Mouse (Mus musculus): ENCODE results near the gene Kcne4. TPM values are rescaled to one million over a fixed set of nuclear protein-coding genes. Genes with fewer than 3 reads are reported as not detected.

The Kcne4 gene
- total and polyA plus RNA-seq, 2 experiments from 2014 or later, result 3.5 to 3.9 TPM

DNA sequence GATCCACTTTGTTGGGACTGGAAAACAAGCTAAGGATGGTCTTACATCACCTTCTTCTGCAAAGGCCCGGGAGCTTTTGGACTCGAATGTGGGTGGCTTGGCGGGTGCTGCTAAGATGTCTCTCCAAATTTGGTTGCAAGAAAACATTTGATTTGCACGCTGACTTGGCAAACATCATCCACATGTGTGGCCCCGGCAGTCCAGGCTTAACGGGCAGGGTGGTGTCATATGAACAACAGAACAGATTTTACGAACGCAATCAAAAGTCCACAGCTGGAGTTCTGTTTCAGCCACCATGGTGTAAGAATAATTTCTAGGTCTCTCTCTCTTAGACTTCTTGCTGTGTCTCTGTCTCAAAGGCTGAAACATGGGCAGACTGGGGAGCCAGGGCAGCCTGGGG lies 3.6 kb downstream of the Kcne4 start:
- 71% methylated on average over 8 of the region's 8 CpGs for WGBS
- H3K4me2 ChIP-seq (ENCODE audit: low read depth, low read length), result 0 out of 2 replicates have a peak overlapping the region, but pooled peaks have one; percentile 3
- peak overlapping the region; percentile 36 for H3K27ac ChIP-seq (ENCODE audit: low read depth)

DNA sequence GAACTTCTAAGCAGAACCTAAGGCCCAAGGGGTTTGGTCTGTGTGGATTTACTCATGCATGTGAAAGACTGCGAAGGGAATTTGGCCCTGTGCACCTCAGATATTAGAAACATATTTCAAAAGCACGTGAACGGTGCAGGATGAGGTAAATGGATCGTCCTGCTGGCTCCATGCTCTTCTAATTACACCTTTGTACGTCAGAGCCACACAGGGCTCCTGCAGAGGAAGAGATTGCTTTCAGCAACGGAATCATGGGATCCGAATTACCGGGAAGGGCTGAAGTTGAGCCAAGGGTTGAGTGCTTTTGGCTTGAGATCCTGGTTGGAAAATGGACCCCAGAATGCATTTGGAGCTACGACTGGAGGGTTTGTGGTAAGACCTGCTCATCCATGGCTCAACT lies 4.6 kb downstream of the Kcne4 start:
- H3K4me3 ChIP-seq (ENCODE audit: low read depth, low read length), result no peak overlapping the region
- TF ChIP-seq EP300 (IDR thresholded peaks at IDR 0.05; ENCODE audit: low read depth), result no peak
- no peak for TF ChIP-seq CTCF (IDR thresholded peaks at IDR 0.05; ENCODE audit: low read depth)
- no peak for ATAC-seq (ENCODE audit: insufficient read depth, low read depth)
- H3K4me2 ChIP-seq (ENCODE audit: low read depth, low read length), result no peak overlapping the region
- no peaks in the 10 kb centered on the region for H3K9me3 ChIP-seq (replicated peaks; ENCODE audit: control insufficient read depth, low read length)
- peak overlapping the region; percentile 1; the same call in 1 of the 2 replicates for H3K27ac ChIP-seq (ENCODE audit: low read depth)
- H3K4me1 ChIP-seq (ENCODE audit: control insufficient read depth, insufficient read depth), result peaks cover 22% of the 10 kb centered on the region
- no peaks in the 10 kb centered on the region for H3K36me3 ChIP-seq (replicated peaks; ENCODE audit: control insufficient read depth, insufficient read depth, low read length)
- WGBS, result 53% methylated on average over 9 of the region's 9 CpGs
- no peaks in the 10 kb centered on the region for H3K27me3 ChIP-seq (ENCODE audit: control insufficient read depth, insufficient read depth, low read length)
- no peak overlapping the region for H3K9ac ChIP-seq (replicated peaks; ENCODE audit: low read depth, low read length)
- peak; percentile 38 for DNase-seq (ENCODE audit: low spot score)

More for the DNA sequence above, 3.6 kb downstream of the Kcne4 start:
- Histone ChIP-seq H3K9ac (replicated peaks; ENCODE audit: low read depth, low read length) (no peak overlapping the region), H3K4me3 (ENCODE audit: low read depth, low read length) (no peak overlapping the region), H3K36me3 (replicated peaks; ENCODE audit: control insufficient read depth, insufficient read depth, low read length) (no peaks in the 10 kb centered on the region), H3K27me3 (ENCODE audit: control insufficient read depth, insufficient read depth, low read length) (no peaks in the 10 kb centered on the region), H3K4me1 (ENCODE audit: control insufficient read depth, insufficient read depth) (peaks cover 22% of the 10 kb centered on the region), H3K9me3 (replicated peaks; ENCODE audit: control insufficient read depth, low read length) (no peaks in the 10 kb centered on the region)
- ATAC-seq (ENCODE audit: insufficient read depth, low read depth), result no peak
- no peak for DNase-seq (ENCODE audit: low spot score)
- TF ChIP-seq EP300 (IDR thresholded peaks at IDR 0.05; ENCODE audit: low read depth) (no peak), CTCF (IDR thresholded peaks at IDR 0.05; ENCODE audit: low read depth) (no peak)

DNA sequence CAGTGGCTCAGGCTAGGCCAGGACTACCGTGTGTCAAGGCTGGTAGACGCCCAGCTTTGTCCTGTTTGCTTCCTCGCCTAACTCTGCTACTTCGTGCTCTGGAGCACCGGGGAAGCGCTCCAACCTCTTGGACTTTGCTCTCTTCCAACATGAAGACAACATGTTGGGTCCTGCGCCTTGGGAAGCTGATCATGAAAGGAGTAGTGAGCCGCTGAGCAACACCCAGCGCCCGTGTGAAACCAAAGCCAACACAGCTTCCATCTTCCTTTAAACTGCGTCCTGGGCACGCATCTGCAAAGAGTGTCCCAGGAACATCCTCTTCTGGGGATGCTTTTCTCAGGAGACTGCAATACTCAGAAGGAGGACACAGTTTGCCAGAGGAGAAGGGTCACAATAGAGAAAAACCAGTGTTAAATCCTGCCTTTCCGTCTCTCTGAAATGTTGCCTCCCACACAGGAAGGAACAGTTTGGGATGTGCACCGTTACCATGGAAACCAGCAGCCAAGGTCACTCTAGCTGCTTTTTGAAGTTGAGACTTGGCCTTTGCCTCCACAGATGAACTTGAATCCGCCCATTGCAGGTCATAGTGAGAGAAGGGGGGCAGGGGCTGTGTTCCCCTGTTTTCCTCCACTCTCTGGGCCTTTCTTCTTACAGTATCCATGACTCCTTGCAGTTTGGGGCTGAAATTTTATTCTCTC lies 5.3 kb downstream of the Kcne4 start:
- 82% methylated on average over 15 of the region's 15 CpGs for WGBS
- ATAC-seq (ENCODE audit: insufficient read depth, low read depth) (no peak), DNase-seq (ENCODE audit: low spot score) (no peak)
- no peaks in the 10 kb centered on the region for H3K9me3 ChIP-seq (replicated peaks; ENCODE audit: control insufficient read depth, low read length)
- TF ChIP-seq EP300 (IDR thresholded peaks at IDR 0.05; ENCODE audit: low read depth) (no peak), CTCF (IDR thresholded peaks at IDR 0.05; ENCODE audit: low read depth) (no peak)
- H3K4me2 ChIP-seq (ENCODE audit: low read depth, low read length), result no peak overlapping the region
- no peaks in the 10 kb centered on the region for H3K27me3 ChIP-seq (ENCODE audit: control insufficient read depth, insufficient read depth, low read length)
- H3K4me3 ChIP-seq (ENCODE audit: low read depth, low read length), result no peak overlapping the region
- H3K36me3 ChIP-seq (replicated peaks; ENCODE audit: control insufficient read depth, insufficient read depth, low read length), result no peaks in the 10 kb centered on the region
- no peak overlapping the region for H3K27ac ChIP-seq (ENCODE audit: low read depth)
- H3K4me1 ChIP-seq (ENCODE audit: control insufficient read depth, insufficient read depth), result peaks cover 22% of the 10 kb centered on the region
- H3K9ac ChIP-seq (replicated peaks; ENCODE audit: low read depth, low read length), result no peak overlapping the region

DNA sequence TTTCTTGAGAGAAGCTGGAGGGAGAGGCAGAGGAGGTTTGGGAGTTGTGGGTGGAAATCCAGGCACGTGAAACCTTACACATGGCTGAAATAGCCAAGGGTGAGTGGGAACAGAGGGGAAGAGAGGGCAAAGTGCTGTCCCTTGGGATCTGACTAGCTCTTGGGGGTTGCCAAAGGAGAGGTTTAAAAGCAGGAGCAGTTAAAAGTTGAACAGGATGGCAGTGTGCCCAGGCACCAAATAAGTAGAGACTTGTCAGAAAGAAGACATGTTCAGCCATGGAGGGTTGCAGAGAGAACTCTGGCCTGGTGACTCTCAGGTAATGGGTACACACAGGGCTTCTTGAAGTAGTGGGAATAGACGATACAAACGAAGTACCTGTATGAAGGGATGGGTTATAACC lies 8.7 kb downstream of the Kcne4 start:
- Histone ChIP-seq H3K9ac (replicated peaks; ENCODE audit: low read depth, low read length) (no peak overlapping the region), H3K4me2 (ENCODE audit: low read depth, low read length) (no peak overlapping the region), H3K4me1 (ENCODE audit: control insufficient read depth, insufficient read depth) (peaks cover 6% of the 10 kb centered on the region; the same call in 1 of the 2 replicates), H3K27me3 (ENCODE audit: control insufficient read depth, insufficient read depth, low read length) (no peaks in the 10 kb centered on the region), H3K9me3 (replicated peaks; ENCODE audit: control insufficient read depth, low read length) (no peaks in the 10 kb centered on the region), H3K27ac (ENCODE audit: low read depth) (no peak overlapping the region), H3K36me3 (replicated peaks; ENCODE audit: control insufficient read depth, insufficient read depth, low read length) (no peaks in the 10 kb centered on the region), H3K4me3 (ENCODE audit: low read depth, low read length) (no peak overlapping the region)
- DNase-seq (ENCODE audit: low spot score) (no peak), ATAC-seq (ENCODE audit: insufficient read depth, low read depth) (no peak)
- TF ChIP-seq CTCF (IDR thresholded peaks at IDR 0.05; ENCODE audit: low read depth) (no peak), EP300 (IDR thresholded peaks at IDR 0.05; ENCODE audit: low read depth) (no peak)
- 62% methylated on average over 3 of the region's 3 CpGs for WGBS

DNA sequence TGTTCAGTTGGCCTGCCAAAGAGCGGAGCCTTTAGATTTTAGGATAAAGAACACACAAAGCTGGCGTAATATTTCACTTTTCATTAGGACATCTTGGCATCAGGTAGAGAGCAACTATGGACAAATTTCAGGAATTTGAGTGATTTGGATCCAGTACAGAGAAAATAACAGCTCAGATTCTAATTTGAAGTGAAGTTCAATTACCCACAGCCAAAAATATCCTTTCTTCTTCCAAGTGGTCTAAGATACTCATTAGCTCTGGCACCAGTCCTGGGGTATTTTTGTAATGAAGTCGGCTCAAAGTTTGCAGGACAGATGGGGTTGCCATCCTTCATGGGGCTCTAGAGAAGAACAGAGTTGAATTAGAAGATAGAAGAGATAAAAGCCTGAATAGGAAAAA lies 21.9 kb downstream of the Kcne4 start:
- no peaks in the 10 kb centered on the region for H3K27me3 ChIP-seq (ENCODE audit: control insufficient read depth, insufficient read depth, low read length)
- no peak overlapping the region for H3K4me3 ChIP-seq (ENCODE audit: low read depth, low read length)
- no peaks in the 10 kb centered on the region for H3K4me1 ChIP-seq (ENCODE audit: control insufficient read depth, insufficient read depth)
- WGBS, result 62% methylated on average over 3 of the region's 3 CpGs
- H3K27ac ChIP-seq (ENCODE audit: low read depth), result no peak overlapping the region
- DNase-seq (ENCODE audit: low spot score), result no peak
- no peak overlapping the region for H3K4me2 ChIP-seq (ENCODE audit: low read depth, low read length)
- TF ChIP-seq EP300 (IDR thresholded peaks at IDR 0.05; ENCODE audit: low read depth) (no peak), CTCF (IDR thresholded peaks at IDR 0.05; ENCODE audit: low read depth) (no peak)
- H3K36me3 ChIP-seq (replicated peaks; ENCODE audit: control insufficient read depth, insufficient read depth, low read length), result no peaks in the 10 kb centered on the region
- ATAC-seq (ENCODE audit: insufficient read depth, low read depth), result no peak
- no peaks in the 10 kb centered on the region for H3K9me3 ChIP-seq (replicated peaks; ENCODE audit: control insufficient read depth, low read length)
- H3K9ac ChIP-seq (replicated peaks; ENCODE audit: low read depth, low read length), result no peak overlapping the region

DNA sequence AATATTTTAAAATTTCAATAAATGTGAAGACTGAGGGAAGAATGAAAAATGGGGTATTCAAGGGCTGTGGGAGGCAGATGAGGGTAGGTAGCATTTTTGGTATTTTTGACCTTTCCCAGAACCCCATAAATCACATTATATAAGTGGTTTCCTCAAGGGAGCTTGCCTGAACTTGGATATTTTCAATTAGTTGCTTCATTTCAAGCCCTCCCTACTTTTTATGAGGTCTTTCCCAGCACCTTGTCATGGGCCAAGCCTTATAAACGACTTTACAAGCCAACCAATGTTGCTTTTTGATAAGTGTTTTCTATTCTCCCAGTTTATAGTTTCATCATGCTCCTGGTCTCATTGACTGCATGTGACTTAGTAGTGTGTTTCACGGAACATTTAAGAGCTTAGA lies 24.2 kb downstream of the Kcne4 start:
- Histone ChIP-seq H3K36me3 (replicated peaks; ENCODE audit: control insufficient read depth, insufficient read depth, low read length) (no peaks in the 10 kb centered on the region), H3K27ac (ENCODE audit: low read depth) (no peak overlapping the region), H3K9ac (replicated peaks; ENCODE audit: low read depth, low read length) (no peak overlapping the region), H3K27me3 (ENCODE audit: control insufficient read depth, insufficient read depth, low read length) (no peaks in the 10 kb centered on the region), H3K4me2 (ENCODE audit: low read depth, low read length) (no peak overlapping the region), H3K4me3 (ENCODE audit: low read depth, low read length) (no peak overlapping the region), H3K4me1 (ENCODE audit: control insufficient read depth, insufficient read depth) (no peaks in the 10 kb centered on the region), H3K9me3 (replicated peaks; ENCODE audit: control insufficient read depth, low read length) (no peaks in the 10 kb centered on the region)
- no peak for TF ChIP-seq EP300 (IDR thresholded peaks at IDR 0.05; ENCODE audit: low read depth)
- TF ChIP-seq CTCF (IDR thresholded peaks at IDR 0.05; ENCODE audit: low read depth), result no peak
- WGBS, result 45% methylated on average over 2 of the region's 2 CpGs
- no peak for DNase-seq (ENCODE audit: low spot score)
- ATAC-seq (ENCODE audit: insufficient read depth, low read depth), result no peak
